Mouse (Mus musculus) erythroblast, embryonic 14.5 days (primary cell): ENCODE data around the gene Slc35f6. TPM values are rescaled to one million over a fixed set of nuclear protein-coding genes. Genes with fewer than 3 reads are reported as not detected.

Experiments used
- H3K27me3 ChIP-seq: 2 replicates; pipeline ENCODE4 v1.6.1; 2012; ENCODE audit warnings: inconsistent platforms; ENCODE audit not compliant: control insufficient read depth
- H3K36me3 ChIP-seq: 2 replicates; pipeline ENCODE4 v1.6.1; 2012; ENCODE audit warnings: mild to moderate bottlenecking, inconsistent platforms; ENCODE audit not compliant: control insufficient read depth
- H3K4me1 ChIP-seq: 2 replicates; pipeline ENCODE4 v1.6.1; 2012; ENCODE audit warnings: inconsistent platforms; ENCODE audit not compliant: control insufficient read depth
- H3K4me3 ChIP-seq: replicated peaks from 2 replicates; pipeline ENCODE3; 2012; ENCODE audit warnings: moderate library complexity, mild to moderate bottlenecking, inconsistent platforms
- H3K9me3 ChIP-seq: 2 replicates; pipeline ENCODE4 v1.6.1; 2012; ENCODE audit warnings: low read length, inconsistent platforms, mixed read lengths; ENCODE audit not compliant: control insufficient read depth
- GATA1 ChIP-seq: IDR thresholded peaks from 2 replicates; pipeline ENCODE4 v1.6.1; 2012; ENCODE audit warnings: low read length, inconsistent platforms, mixed read lengths
- TAL1 ChIP-seq: IDR thresholded peaks from 3 replicates; pipeline ENCODE4 v1.6.1; 2012; ENCODE audit warnings: low read length, inconsistent platforms, mixed read lengths
- polyA plus RNA-seq: library from polyadenylated mRNA; stranded (reverse); fragments of >175 nt; gene quantifications from 2 replicates; pipeline ENCODE4 v1.2.3, GENCODE M21; 2012

The Slc35f6 gene
- polyA plus RNA-seq, 1 experiment: 0.45 TPM

GRCm38 (mm10) chr5:30611091-30611490 lies 36.6 kb upstream of the Slc35f6 start:
- H3K27me3 ChIP-seq: no peaks in the 10 kb centered on the region
- no peaks in the 10 kb centered on the region for H3K36me3 ChIP-seq
- no peak overlapping the region for H3K4me3 ChIP-seq
- H3K9me3 ChIP-seq: no peaks in the 10 kb centered on the region
- TF ChIP-seq GATA1: no peak
- no peak for TF ChIP-seq TAL1
- H3K4me1 ChIP-seq: no peaks in the 10 kb centered on the region

GRCm38 (mm10) chr5:30611689-30612088 lies 36.0 kb upstream of the Slc35f6 start:
- Histone ChIP-seq H3K9me3 (no peaks in the 10 kb centered on the region), H3K27me3 (no peaks in the 10 kb centered on the region), H3K4me1 (no peaks in the 10 kb centered on the region), H3K4me3 (no peak overlapping the region), H3K36me3 (no peaks in the 10 kb centered on the region)
- TF ChIP-seq TAL1: no peak
- TF ChIP-seq GATA1: no peak

- H3K4me3 ChIP-seq: no peak overlapping the region
- no peaks in the 10 kb centered on the region for H3K4me1 ChIP-seq
- H3K9me3 ChIP-seq: no peaks in the 10 kb centered on the region
- no peaks in the 10 kb centered on the region for H3K27me3 ChIP-seq
- no peak for TF ChIP-seq TAL1
- TF ChIP-seq GATA1: no peak
- H3K36me3 ChIP-seq: no peaks in the 10 kb centered on the region
Observed at GRCm38 (mm10) chr5:30612575-30612974, 35.2 kb upstream of the Slc35f6 start.

- H3K27me3 ChIP-seq: no peaks in the 10 kb centered on the region
- H3K4me1 ChIP-seq: no peaks in the 10 kb centered on the region
- no peaks in the 10 kb centered on the region for H3K9me3 ChIP-seq
- TF ChIP-seq GATA1 (no peak), TAL1 (no peak)
- no peak overlapping the region for H3K4me3 ChIP-seq
- no peaks in the 10 kb centered on the region for H3K36me3 ChIP-seq
Observed at GRCm38 (mm10) chr5:30613242-30613641, 34.5 kb upstream of the Slc35f6 start.

GRCm38 (mm10) chr5:30614221-30614620 lies 33.5 kb upstream of the Slc35f6 start:
- Histone ChIP-seq H3K9me3 (no peaks in the 10 kb centered on the region), H3K36me3 (no peaks in the 10 kb centered on the region), H3K4me3 (no peak overlapping the region), H3K27me3 (no peaks in the 10 kb centered on the region), H3K4me1 (no peaks in the 10 kb centered on the region)
- TF ChIP-seq TAL1 (no peak), GATA1 (no peak)

GRCm38 (mm10) chr5:30615416-30615815 lies 32.3 kb upstream of the Slc35f6 start:
- TF ChIP-seq GATA1 (no peak), TAL1 (no peak)
- H3K4me3 ChIP-seq: no peak overlapping the region
- no peaks in the 10 kb centered on the region for H3K27me3 ChIP-seq
- H3K9me3 ChIP-seq: no peaks in the 10 kb centered on the region
- H3K36me3 ChIP-seq: no peaks in the 10 kb centered on the region
- H3K4me1 ChIP-seq: no peaks in the 10 kb centered on the region

GRCm38 (mm10) chr5:30615819-30616218 lies 31.9 kb upstream of the Slc35f6 start:
- H3K27me3 ChIP-seq: peaks cover 3% of the 10 kb centered on the region
- no peaks in the 10 kb centered on the region for H3K36me3 ChIP-seq
- no peaks in the 10 kb centered on the region for H3K4me1 ChIP-seq
- no peaks in the 10 kb centered on the region for H3K9me3 ChIP-seq
- no peak overlapping the region for H3K4me3 ChIP-seq
- TF ChIP-seq TAL1: no peak
- TF ChIP-seq GATA1: no peak

GRCm38 (mm10) chr5:30616644-30617043 lies 31.1 kb upstream of the Slc35f6 start:
- H3K27me3 ChIP-seq: peaks cover 12% of the 10 kb centered on the region
- no peaks in the 10 kb centered on the region for H3K4me1 ChIP-seq
- no peaks in the 10 kb centered on the region for H3K36me3 ChIP-seq
- no peak overlapping the region for H3K4me3 ChIP-seq
- no peak for TF ChIP-seq GATA1
- TF ChIP-seq TAL1: no peak
- H3K9me3 ChIP-seq: no peaks in the 10 kb centered on the region

GRCm38 (mm10) chr5:30617357-30617756 lies 30.4 kb upstream of the Slc35f6 start:
- TF ChIP-seq GATA1: no peak
- no peak for TF ChIP-seq TAL1
- H3K4me1 ChIP-seq: peaks cover 2% of the 10 kb centered on the region; the same call in 1 of the 2 replicates
- H3K4me3 ChIP-seq: no peak overlapping the region
- no peaks in the 10 kb centered on the region for H3K36me3 ChIP-seq
- peaks cover 19% of the 10 kb centered on the region for H3K27me3 ChIP-seq
- 0 out of 2 replicates have a peak, but pooled peaks cover 2% of the 10 kb centered on the region for H3K9me3 ChIP-seq

GRCm38 (mm10) chr5:30617851-30618250 lies 29.9 kb upstream of the Slc35f6 start:
- no peaks in the 10 kb centered on the region for H3K36me3 ChIP-seq
- H3K27me3 ChIP-seq: peaks cover 24% of the 10 kb centered on the region
- H3K9me3 ChIP-seq: peaks cover 2% of the 10 kb centered on the region; the same call in 1 of the 2 replicates
- TF ChIP-seq TAL1: no peak
- TF ChIP-seq GATA1: no peak
- no peak overlapping the region for H3K4me3 ChIP-seq
- H3K4me1 ChIP-seq: peaks cover 5% of the 10 kb centered on the region; the same call in 1 of the 2 replicates
